Mouse (Mus musculus) liver, embryonic 14.5 days (tissue): ENCODE measurements around the gene Inpp5a.

Experiments
- CTCF ChIP-seq: IDR thresholded peaks from 2 replicates; pipeline ENCODE4 v1.5.1; 2016; ENCODE audit warnings: antibody characterized with exemption, low read depth, control low read depth
- EP300 ChIP-seq: IDR thresholded peaks from 2 replicates; pipeline ENCODE4 v1.6.1; 2016; ENCODE audit warnings: antibody characterized with exemption, low read depth

DNA sequence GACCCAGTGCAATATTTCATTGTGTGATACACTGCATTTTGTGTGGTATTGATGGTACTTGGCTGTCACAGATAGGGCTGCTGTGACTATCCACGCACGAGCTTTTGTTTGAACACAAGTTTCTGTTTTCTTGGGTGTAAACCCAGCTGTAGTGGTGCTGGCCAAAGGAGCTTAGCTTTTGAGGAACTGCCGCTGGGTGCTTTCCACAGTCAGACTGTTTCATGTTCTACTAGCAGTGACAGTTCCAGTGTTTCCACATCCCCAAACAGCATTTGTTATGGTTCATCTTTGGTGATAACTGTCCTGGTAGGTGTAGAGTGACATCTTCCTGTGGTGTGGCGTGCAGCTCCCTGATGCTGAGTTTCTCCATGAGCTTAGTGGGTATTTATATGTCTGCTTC is 13.8 kb downstream of the Inpp5a start:
- TF ChIP-seq EP300 = no peak
- TF ChIP-seq CTCF = no peak
